Comparison of ENCODE assay signal across 25 mouse cellular contexts in the genomic region with DNA sequence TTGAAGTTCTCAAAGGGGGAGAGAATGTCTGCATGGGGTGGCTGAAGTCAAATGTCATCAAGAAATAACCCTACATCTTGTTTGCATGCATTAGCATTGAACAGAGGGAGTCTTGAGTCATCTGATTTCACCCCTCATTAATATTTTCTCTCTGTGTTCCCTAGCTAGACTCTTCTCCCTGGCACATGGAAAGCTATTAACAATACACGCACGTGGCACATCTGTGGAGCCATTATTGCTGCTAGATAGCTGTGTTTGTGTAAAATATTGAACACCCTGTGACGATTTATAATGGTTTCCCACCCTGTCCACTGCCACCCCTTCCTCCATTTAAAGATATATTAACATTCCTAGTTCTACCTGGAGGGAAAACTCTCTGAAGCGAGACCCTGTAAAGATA.
DNase-seq lines count a peak whose midpoint lies in the region; ATAC-seq and TF ChIP-seq lines count a peak whose summit lies in the region.
"Had no signal": no experiment of that assay in that cellular context is flagged by ENCODE, and none has a peak within 500 bp of the region (broad histone marks: within the 10 kb centered on the region; RNA-seq: fewer than 3 reads in every experiment).

No protein-coding gene starts in this region.

- intact Hi-C loops in left cerebral cortex, adult 2 months (cut with DNase I), result no loop called here

- no peak overlapping the region for H3K4me2 ChIP-seq in forebrain, embryonic 15.5 days (replicated peaks)
- no peak overlapping the region for H3K4me2 ChIP-seq in midbrain, embryonic 14.5 days (ENCODE audit: low read length)
- H3K4me2 ChIP-seq: embryonic facial prominence, embryonic 13.5 days; heart, embryonic 13.5 days; limb, embryonic 12.5 days; liver, embryonic 12.5 days; neural tube, embryonic 12.5 days had no signal

- no peak for DNase-seq in forebrain, embryonic 10.5 days (ENCODE audit: extremely low spot score, low spot score)
- DNase-seq in left cerebral cortex, adult 2 months (ENCODE audit: extremely low spot score in 1 of 2, low spot score in 2 of 2), result no peak
- DNase-seq in left cerebral cortex, adult 8-10 months (ENCODE audit: low spot score in 2 of 2), result no peak
- peak; percentile 23 for DNase-seq in midbrain, embryonic 14.5 days
- DNase-seq in thymus, postnatal 10 days (ENCODE audit: low spot score in 2 of 2), result no peak
- no peak for DNase-seq in right cerebral cortex, postnatal 25 days
- DNase-seq: adrenal gland, postnatal 10 days; cerebellum, adult 2 months; cerebellum, postnatal 25 days; embryo, embryonic 11 days; gastrocnemius, postnatal 14 days; heart, adult 18-20 months; kidney, adult 18-20 months; lung, adult 18-20 months had no signal

- no peak overlapping the region for H3K4me3 ChIP-seq in forebrain, embryonic 15.5 days
- H3K4me3 ChIP-seq in forebrain, embryonic 10.5 days, result no peak overlapping the region
- no peak overlapping the region for H3K4me3 ChIP-seq in left cerebral cortex, adult 2 months
- H3K4me3 ChIP-seq in midbrain, embryonic 14.5 days (replicated peaks; ENCODE audit: low read depth, low read length), result no peak overlapping the region
- H3K4me3 ChIP-seq in olfactory bulb, adult 2 months (ENCODE audit: insufficient read depth, low read depth, low read length), result no peak overlapping the region
- H3K4me3 ChIP-seq: embryonic facial prominence, embryonic 13.5 days; erythroblast, embryonic 14.5 days; heart, embryonic 13.5 days; limb, embryonic 12.5 days; liver, embryonic 12.5 days; neural tube, embryonic 12.5 days had no signal

- H3K4me1 ChIP-seq in forebrain, embryonic 15.5 days, result peaks cover 8% of the 10 kb centered on the region; the same call in 1 of the 2 replicates
- peaks cover 3% of the 10 kb centered on the region; the same call in 1 of the 2 replicates for H3K4me1 ChIP-seq in forebrain, embryonic 10.5 days
- H3K4me1 ChIP-seq in midbrain, embryonic 14.5 days (ENCODE audit: control insufficient read depth, insufficient read depth, low read length), result peaks cover 6% of the 10 kb centered on the region
- peaks cover 9% of the 10 kb centered on the region for H3K4me1 ChIP-seq in olfactory bulb, adult 2 months (ENCODE audit: control insufficient read depth, insufficient read depth, low read length)
- H3K4me1 ChIP-seq: embryonic facial prominence, embryonic 13.5 days; heart, embryonic 13.5 days; limb, embryonic 12.5 days; liver, embryonic 12.5 days had no signal

- H3K27ac ChIP-seq in forebrain, embryonic 15.5 days (replicated peaks), result peak overlapping the region; percentile 23; the same call in 1 of the 2 replicates
- no peak overlapping the region for H3K27ac ChIP-seq in forebrain, embryonic 10.5 days
- H3K27ac ChIP-seq in left cerebral cortex, adult 2 months, result peak overlapping the region; percentile 89
- 0 out of 2 replicates have a peak overlapping the region, but pooled peaks have one; percentile 28 for H3K27ac ChIP-seq in midbrain, embryonic 14.5 days (replicated peaks; ENCODE audit: low read depth, low read length)
- H3K27ac ChIP-seq in olfactory bulb, adult 2 months (ENCODE audit: insufficient read depth, low read depth, low read length), result 0 out of 2 replicates have a peak overlapping the region, but pooled peaks have one; percentile 50
- H3K27ac ChIP-seq: embryonic facial prominence, embryonic 13.5 days; heart, embryonic 13.5 days; kidney, postnatal 0 days; limb, embryonic 12.5 days; liver, embryonic 12.5 days; neural tube, embryonic 12.5 days; stomach, postnatal 0 days had no signal

- H3K36me3 ChIP-seq in forebrain, embryonic 15.5 days, result no peaks in the 10 kb centered on the region
- no peaks in the 10 kb centered on the region for H3K36me3 ChIP-seq in forebrain, embryonic 10.5 days (replicated peaks)
- H3K36me3 ChIP-seq in midbrain, embryonic 14.5 days (ENCODE audit: control insufficient read depth, insufficient read depth, low read length), result no peaks in the 10 kb centered on the region
- H3K36me3 ChIP-seq: embryonic facial prominence, embryonic 13.5 days; heart, embryonic 13.5 days; limb, embryonic 12.5 days; liver, embryonic 12.5 days; neural tube, embryonic 12.5 days had no signal

- 68% methylated on average over 4 of the region's 4 CpGs for WGBS in forebrain, embryonic 15.5 days
- 85% methylated on average over 4 of the region's 4 CpGs for WGBS in forebrain, embryonic 10.5 days
- 53% methylated on average over 4 of the region's 4 CpGs for WGBS in midbrain, embryonic 14.5 days
- 43% methylated on average over 4 of the region's 4 CpGs for WGBS in olfactory bulb, adult 2 months

- no peak for TF ChIP-seq CTCF in left cerebral cortex, adult 2 months (IDR thresholded peaks at IDR 0.05)
- no peak for TF ChIP-seq CTCF in olfactory bulb, adult 2 months (IDR thresholded peaks at IDR 0.05; ENCODE audit: insufficient read depth, low read depth, low read length)

- H3K9me3 ChIP-seq in forebrain, embryonic 15.5 days, result no peaks in the 10 kb centered on the region
- no peaks in the 10 kb centered on the region for H3K9me3 ChIP-seq in forebrain, embryonic 10.5 days
- H3K9me3 ChIP-seq in midbrain, embryonic 14.5 days (ENCODE audit: control insufficient read depth, low read length), result no peaks in the 10 kb centered on the region
- H3K9me3 ChIP-seq: embryonic facial prominence, embryonic 13.5 days; heart, embryonic 13.5 days; limb, embryonic 12.5 days; liver, embryonic 12.5 days; neural tube, embryonic 12.5 days had no signal

- no peak overlapping the region for H3K9ac ChIP-seq in forebrain, embryonic 15.5 days (replicated peaks)
- H3K9ac ChIP-seq in midbrain, embryonic 14.5 days (replicated peaks; ENCODE audit: low read length), result no peak overlapping the region
- H3K9ac ChIP-seq: embryonic facial prominence, embryonic 13.5 days; heart, embryonic 13.5 days; limb, embryonic 12.5 days; liver, embryonic 12.5 days; neural tube, embryonic 12.5 days had no signal

- TF ChIP-seq POLR2A in olfactory bulb, adult 2 months (IDR thresholded peaks at IDR 0.05; ENCODE audit: insufficient read depth, low read depth, low read length), result no peak

- H3K27me3 ChIP-seq in forebrain, embryonic 15.5 days, result no peaks in the 10 kb centered on the region
- H3K27me3 ChIP-seq in forebrain, embryonic 10.5 days (ENCODE audit: poor library complexity, severe bottlenecking), result no peaks in the 10 kb centered on the region
- H3K27me3 ChIP-seq in midbrain, embryonic 14.5 days (ENCODE audit: control insufficient read depth, insufficient read depth, low read length), result no peaks in the 10 kb centered on the region
- H3K27me3 ChIP-seq: embryonic facial prominence, embryonic 13.5 days; heart, embryonic 13.5 days; limb, embryonic 12.5 days; liver, embryonic 12.5 days; neural tube, embryonic 12.5 days had no signal

- ATAC-seq in forebrain, embryonic 15.5 days (replicated peaks), result no peak
- ATAC-seq in midbrain, embryonic 14.5 days (ENCODE audit: low FRiP score, low TSS enrichment), result no peak
- ATAC-seq: inflammation-experienced regulatory T-cells, adult 6 months; liver, embryonic 12.5 days had no signal
